Mouse (Mus musculus) myocyte (in vitro differentiated cells): Measurements from ENCODE around the gene Plekhg2.

Experiments
- MAX ChIP-seq: IDR thresholded peaks from one replicate; pipeline ENCODE4 v1.6.1; 2011; ENCODE audit warnings: low read depth, mild to moderate bottlenecking, control low read depth
- MYOD1 ChIP-seq, 3 experiments: IDR thresholded peaks; one replicate each; pipeline ENCODE4 v1.6.1; 2011; ENCODE audit warnings: control low read depth in 2 of 3, low read depth in 2 of 3, mild to moderate bottlenecking in 2 of 3, moderate library complexity in 1 of 3; ENCODE audit not compliant: insufficient read length in 2 of 3, control insufficient read depth in 1 of 3
- MYOG ChIP-seq, 3 experiments: IDR thresholded peaks; one replicate each; pipeline ENCODE4 v1.6.1; 2011; ENCODE audit warnings: control low read depth in 2 of 3, low read depth in 2 of 3, mild to moderate bottlenecking in 2 of 3; ENCODE audit not compliant: insufficient read length in 2 of 3, control insufficient read depth in 1 of 3, insufficient read depth in 1 of 3
- POLR2A ChIP-seq: IDR thresholded peaks from one replicate; pipeline ENCODE4 v1.6.1; 2011; ENCODE audit warnings: low read depth, mild to moderate bottlenecking, control low read depth, moderate library complexity; ENCODE audit not compliant: insufficient read length
- POLR2AphosphoS2 ChIP-seq: IDR thresholded peaks from one replicate; pipeline ENCODE4 v1.6.1; 2011; ENCODE audit warnings: low read depth, control low read depth; ENCODE audit not compliant: insufficient read length
- TCF12 ChIP-seq: IDR thresholded peaks from one replicate; pipeline ENCODE4 v1.6.1; 2011; ENCODE audit warnings: mild to moderate bottlenecking, control low read depth; ENCODE audit not compliant: poor library complexity, insufficient read depth, severe bottlenecking
- TCF3 ChIP-seq: IDR thresholded peaks from one replicate; pipeline ENCODE4 v1.6.1; 2011; ENCODE audit warnings: low read depth, control low read depth; ENCODE audit not compliant: insufficient read length
- USF1 ChIP-seq: IDR thresholded peaks from one replicate; pipeline ENCODE4 v1.6.1; 2011; ENCODE audit warnings: low read depth, mild to moderate bottlenecking, control low read depth, moderate library complexity

DNA sequence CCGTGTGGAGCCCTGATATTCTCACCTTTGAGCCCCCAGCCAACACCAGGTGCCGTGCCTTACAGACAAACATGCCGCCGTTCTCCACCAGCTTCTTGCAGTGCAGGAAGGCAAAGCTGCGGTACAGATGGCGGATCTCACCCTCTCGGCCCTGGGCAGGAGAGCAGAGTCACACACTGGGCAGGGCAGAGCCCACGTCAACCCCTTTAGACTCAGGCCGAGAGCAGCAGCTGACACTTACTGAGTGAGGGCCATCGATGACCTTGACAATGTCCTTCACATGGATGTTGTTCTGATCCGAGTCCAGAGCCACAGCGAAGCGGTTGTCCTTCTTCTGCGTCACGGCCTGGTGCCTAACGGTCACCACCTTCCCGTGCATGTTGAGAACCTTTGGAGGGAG, 53.7 kb downstream of the Plekhg2 start:
- TF ChIP-seq POLR2A = no peak
- no peak for TF ChIP-seq USF1
- TF ChIP-seq MAX = no peak
- no peak for TF ChIP-seq MYOG (IDR thresholded peaks at IDR 0.05; ENCODE audit: control insufficient read depth in 1 of 3, insufficient read depth in 1 of 3, insufficient read length in 2 of 3, low read depth in 2 of 3)
- no peak for TF ChIP-seq MYOD1 (IDR thresholded peaks at IDR 0.05; ENCODE audit: control insufficient read depth in 1 of 3, insufficient read length in 2 of 3, low read depth in 2 of 3)
- TF ChIP-seq TCF12 = no peak
- no peak for TF ChIP-seq POLR2AphosphoS2
- TF ChIP-seq TCF3 = no peak
